Mouse (Mus musculus) bone marrow macrophage, adult 2 months (primary cell): ENCODE results near the gene Axdnd1. TPM values are rescaled to one million over a fixed set of nuclear protein-coding genes. Genes with fewer than 3 reads are reported as not detected.
"Not testable (repeated sequence)": the region's sequence is repeated elsewhere in the genome, so short reads cannot be mapped to it uniquely, and the experiment has no call there.

Experiments used
- H3K27ac ChIP-seq: 2 replicates; pipeline ENCODE4 v1.5.1; 2012; ENCODE audit warnings: low read depth, low read length; ENCODE audit not compliant: insufficient read depth
- H3K4me1 ChIP-seq: 2 replicates; pipeline ENCODE4 v1.6.1; 2012; ENCODE audit warnings: low read length; ENCODE audit not compliant: control insufficient read depth, insufficient read depth
- H3K4me3 ChIP-seq: 2 replicates; pipeline ENCODE4 v1.5.1; 2012; ENCODE audit warnings: mild to moderate bottlenecking, low read length, moderate library complexity; ENCODE audit not compliant: insufficient read depth
- CTCF ChIP-seq: IDR thresholded peaks from 2 replicates; pipeline ENCODE4 v1.5.1; 2012; ENCODE audit warnings: low read depth, mild to moderate bottlenecking, low read length, moderate library complexity
- POLR2A ChIP-seq: IDR thresholded peaks from 2 replicates; pipeline ENCODE4 v1.6.1; 2012; ENCODE audit warnings: mild to moderate bottlenecking, low read depth, low read length, borderline replicate concordance
- polyA plus RNA-seq: library from polyadenylated mRNA; stranded (reverse); fragments of >200 nt; gene quantifications from 2 replicates; pipeline ENCODE4 v1.2.4, GENCODE M21; 2012; ENCODE audit not compliant: missing spikeins, insufficient read depth, insufficient read length

Gene Axdnd1
- polyA plus RNA-seq, 1 experiment: 1.8 TPM

DNA sequence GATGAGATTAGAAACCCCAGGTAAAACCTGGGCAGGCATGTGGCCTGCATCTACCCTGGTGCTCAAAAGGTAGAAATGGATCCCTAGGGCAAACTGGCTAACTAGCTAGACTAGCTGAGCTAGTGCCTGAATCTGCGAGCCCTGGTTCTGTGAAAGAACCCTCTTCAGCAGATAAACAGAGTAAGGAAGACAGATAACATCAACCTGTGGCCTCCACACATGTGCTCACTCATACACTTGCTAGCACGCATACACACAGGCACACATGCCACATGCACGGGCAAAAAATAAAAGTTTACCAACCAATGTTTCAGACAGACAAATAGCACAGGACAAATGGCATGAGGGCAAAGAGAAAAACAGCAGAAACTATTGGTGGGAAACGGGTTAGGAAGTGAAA lies 70.5 kb downstream of the Axdnd1 start:
- no peak for TF ChIP-seq POLR2A
- TF ChIP-seq CTCF: no peak
- Histone ChIP-seq H3K4me3 (no peak overlapping the region), H3K27ac (no peak overlapping the region), H3K4me1 (no peaks in the 10 kb centered on the region)

DNA sequence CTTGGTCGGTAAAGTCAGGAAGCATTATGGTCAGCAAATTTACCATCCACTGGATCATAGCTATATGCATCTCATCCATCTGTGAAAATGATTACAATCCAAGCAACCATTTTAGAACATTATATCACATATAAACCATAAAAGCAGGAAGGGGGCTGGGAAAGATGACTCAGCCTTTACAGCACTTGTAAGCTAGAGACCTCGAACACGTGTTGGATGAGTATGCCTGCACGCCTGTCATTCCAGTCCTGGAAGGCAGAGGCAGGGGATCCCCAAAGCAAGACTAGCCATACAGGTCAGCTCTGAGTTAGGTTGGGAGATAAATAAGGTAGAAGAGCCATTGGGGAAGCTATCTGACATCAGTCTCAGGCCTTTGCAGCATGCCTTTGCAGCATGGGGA lies 71.9 kb downstream of the Axdnd1 start:
- no peak overlapping the region for H3K4me3 ChIP-seq
- H3K27ac ChIP-seq: no peak overlapping the region
- TF ChIP-seq CTCF (no peak), POLR2A (no peak)
- H3K4me1 ChIP-seq: no peaks in the 10 kb centered on the region

DNA sequence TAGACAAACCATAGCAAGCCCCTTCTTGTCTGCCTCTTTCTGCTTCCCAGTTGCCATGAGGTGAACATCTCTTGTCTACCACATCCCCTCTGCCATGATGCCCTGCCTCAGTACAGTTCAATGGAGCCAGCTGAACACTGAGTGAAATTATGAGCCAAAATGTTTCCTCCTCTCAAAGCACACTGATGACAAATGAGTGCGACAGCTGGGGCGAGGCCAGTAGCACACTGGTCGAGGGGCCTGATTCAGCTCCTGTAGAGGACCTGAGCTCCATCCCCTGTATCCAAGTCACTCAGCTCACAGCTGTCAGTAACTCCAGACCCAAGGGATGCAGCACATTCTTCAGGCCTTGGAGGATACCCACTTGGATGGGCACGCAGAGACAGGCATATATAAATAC lies 75.3 kb downstream of the Axdnd1 start:
- H3K4me1 ChIP-seq: no peaks in the 10 kb centered on the region
- TF ChIP-seq CTCF (no peak), POLR2A (no peak)
- H3K27ac ChIP-seq: no peak overlapping the region
- no peak overlapping the region for H3K4me3 ChIP-seq

DNA sequence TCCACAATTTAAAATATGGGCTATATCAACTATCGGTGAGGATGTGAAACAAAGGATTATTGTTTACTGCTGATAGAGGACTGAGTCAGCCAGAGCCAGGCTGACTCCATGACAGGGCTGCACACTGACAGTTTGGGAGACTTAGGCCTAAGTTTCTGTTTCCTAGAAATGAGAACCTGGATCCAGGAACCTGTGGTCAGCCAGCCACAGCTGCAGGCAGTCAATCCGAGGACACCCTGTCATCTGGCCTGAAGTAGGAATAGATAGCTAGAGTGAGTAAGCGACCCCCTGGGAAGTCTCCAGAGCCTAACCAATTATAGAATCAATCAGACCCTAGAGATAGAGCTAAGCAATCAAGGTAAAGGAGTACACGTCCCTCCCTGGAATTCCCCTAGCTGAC lies 76.5 kb downstream of the Axdnd1 start:
- Histone ChIP-seq H3K4me1 (no peaks in the 10 kb centered on the region), H3K4me3 (no peak overlapping the region), H3K27ac (no peak overlapping the region)
- TF ChIP-seq CTCF: no peak
- no peak for TF ChIP-seq POLR2A

DNA sequence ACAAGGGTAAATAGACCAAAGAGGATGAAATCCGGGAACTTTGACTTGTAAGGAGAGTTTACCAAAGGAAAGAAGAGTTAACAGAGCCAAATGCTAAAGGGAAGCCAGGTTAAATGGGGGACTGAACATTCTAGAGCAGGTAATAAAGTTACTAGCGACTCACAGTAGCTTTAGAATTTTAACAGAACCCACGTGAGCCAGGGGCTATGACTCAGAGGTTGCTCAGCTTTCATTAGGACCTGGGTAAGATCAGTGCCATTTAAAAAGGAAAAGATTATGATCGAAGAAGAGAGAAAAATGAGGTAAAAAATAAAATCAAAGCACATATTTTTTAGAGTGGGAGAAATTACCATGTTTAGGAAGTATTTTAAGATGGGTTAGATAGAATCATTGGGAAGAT lies 80.1 kb downstream of the Axdnd1 start:
- H3K27ac ChIP-seq: no peak overlapping the region
- no peak for TF ChIP-seq POLR2A
- no peak for TF ChIP-seq CTCF
- no peak overlapping the region for H3K4me3 ChIP-seq
- H3K4me1 ChIP-seq: no peaks in the 10 kb centered on the region

DNA sequence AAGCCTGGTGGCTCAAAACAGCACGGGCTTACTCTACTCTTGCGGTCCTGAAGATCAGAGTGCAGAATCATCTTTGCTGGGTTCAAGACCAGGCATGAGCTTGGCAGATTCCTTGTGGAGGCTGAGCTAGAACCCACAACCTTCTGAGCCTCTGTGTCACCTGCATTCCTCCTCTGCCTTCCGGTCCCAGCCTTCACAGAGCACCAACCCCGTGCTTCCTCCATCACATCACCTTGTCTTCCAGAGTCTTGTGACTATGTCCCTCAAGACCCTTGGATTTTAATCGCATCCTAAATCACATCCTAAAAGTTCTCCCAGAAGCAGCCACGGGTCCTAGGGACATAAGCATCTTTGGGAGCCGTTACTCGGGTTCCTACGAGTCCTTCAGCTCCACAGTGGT lies 97.8 kb downstream of the Axdnd1 start:
- Histone ChIP-seq H3K27ac (no peak overlapping the region), H3K4me1 (no peaks in the 10 kb centered on the region), H3K4me3 (no peak overlapping the region)
- no peak for TF ChIP-seq CTCF
- TF ChIP-seq POLR2A: no peak

DNA sequence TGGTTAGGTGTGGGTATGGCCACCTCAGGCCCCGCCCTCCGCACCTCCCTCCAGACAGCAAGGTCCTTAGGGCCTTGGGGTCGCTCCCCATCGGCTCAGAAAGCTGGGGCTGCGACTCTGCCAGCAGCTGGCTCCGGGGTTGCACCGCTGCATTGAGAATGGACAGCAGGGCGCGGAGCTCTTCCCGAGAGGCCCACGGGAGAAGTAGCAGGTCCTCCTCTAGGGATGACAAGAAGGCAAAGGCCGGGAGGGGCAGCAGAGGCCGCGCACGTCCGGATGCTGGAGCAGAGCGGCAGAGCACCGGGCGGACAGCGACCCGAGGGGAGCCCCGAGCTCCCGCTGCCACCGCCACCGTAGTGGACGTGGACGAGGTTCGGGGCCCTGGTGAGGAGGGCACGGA lies 110.3 kb downstream of the Axdnd1 start, which contains the start of gene Nphs2:
TSS of gene Nphs2 (plus strand) at position 98 of the 400 bp plus-strand sequence.
- no peak within 1 kb of the TSS for H3K4me3 ChIP-seq
- TF ChIP-seq POLR2A: no peak
- TF ChIP-seq CTCF: no peak
- H3K4me1 ChIP-seq: no peaks in the 10 kb centered on the region
- H3K27ac ChIP-seq: no peak within 1 kb of the TSS

DNA sequence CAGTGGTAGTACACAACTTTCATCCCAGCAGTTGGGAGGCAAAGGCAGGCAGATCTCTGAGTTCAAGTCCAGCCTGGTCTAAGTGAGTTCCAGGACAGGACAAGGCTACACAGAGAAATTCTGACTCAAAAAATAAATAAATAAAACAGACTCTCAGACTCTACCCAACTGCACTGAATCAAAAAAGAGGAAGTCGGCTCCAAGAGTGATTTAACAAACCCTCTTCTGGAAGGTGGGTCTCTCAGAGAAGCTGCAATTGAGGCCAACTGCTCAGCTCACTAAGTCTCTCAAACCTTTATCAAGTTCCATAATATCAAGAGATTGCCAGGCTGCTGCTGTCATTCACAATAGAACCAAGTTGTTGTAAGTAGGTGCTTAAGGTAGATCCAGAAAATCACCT lies 112.4 kb downstream of the Axdnd1 start:
- Histone ChIP-seq H3K4me1 (no peaks in the 10 kb centered on the region), H3K27ac (no peak overlapping the region)
- TF ChIP-seq POLR2A: no peak

DNA sequence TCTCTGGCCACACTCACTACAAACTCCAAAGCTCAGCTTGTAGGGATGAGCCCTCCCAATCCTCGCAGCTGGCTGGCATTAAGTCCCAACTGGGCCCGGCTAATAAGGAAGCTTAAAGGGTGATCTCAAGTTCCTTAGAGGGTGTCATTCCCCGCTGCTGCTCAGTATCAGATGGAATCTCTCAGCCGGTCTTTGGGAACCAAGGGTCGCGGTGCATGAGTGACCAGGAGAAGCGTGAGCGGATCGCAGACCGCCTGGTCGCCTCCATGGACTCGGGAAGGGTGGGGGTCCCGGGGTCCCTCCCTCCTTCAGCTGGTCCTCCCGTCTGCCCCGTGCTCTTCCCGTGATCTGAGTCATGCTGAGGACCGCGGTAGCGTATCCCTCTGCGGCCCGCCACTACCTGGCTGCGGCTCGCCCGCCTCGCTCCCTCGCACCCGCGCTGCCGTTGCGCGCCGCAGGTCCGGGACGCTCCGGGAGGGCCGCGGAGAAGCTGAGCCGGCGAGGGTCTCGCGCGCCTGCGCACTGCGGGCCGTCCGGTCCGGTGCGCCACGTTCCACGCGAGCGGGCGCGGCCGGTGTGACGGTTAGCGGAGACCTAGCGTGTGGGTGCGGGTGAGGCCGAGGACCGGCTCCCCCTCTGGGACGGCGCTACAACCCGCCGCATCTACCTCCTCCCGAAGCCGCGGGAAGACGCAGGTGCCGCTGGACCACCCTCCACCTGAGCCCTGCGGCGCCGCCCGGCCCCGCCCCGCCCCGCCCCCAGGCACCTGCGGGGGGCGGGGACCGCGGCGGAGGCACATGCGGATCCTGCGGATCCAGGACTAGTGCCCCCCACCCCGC lies 117.8 kb downstream of the Axdnd1 start, which contains the start of gene Tdrd5:
TSS of gene Tdrd5 (minus strand) at position 754 of the 839 bp plus-strand sequence.
- peak within 1 kb of the TSS; percentile 63 for H3K4me3 ChIP-seq
- H3K27ac ChIP-seq: no peak within 1 kb of the TSS
- TF ChIP-seq POLR2A (no peak), CTCF (no peak)
- H3K4me1 ChIP-seq: 0 out of 2 replicates have a peak, but pooled peaks cover 2% of the 10 kb centered on the region

More for the DNA sequence above, 112.4 kb downstream of the Axdnd1 start:
- no peak overlapping the region for H3K4me3 ChIP-seq

DNA sequence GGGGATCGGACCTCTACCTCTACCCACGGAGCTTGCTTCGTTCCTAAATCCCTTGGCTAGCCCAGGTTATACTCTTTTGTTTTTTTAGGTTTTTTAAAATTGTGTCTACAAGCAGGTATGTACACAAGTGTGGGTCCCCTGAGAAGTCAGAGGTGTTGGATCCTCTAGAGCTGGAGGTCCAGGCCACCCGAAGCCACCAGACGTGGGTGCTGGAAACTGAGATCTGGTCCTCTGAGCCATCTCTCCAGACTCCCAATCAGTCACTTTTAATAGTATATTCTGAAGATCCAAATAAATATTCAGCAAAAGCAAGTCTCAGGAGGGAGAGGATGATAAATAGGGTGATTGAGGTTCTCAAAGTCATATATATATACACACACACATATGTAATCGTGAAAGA lies 130.9 kb downstream of the Axdnd1 start:
- H3K27ac ChIP-seq: no peak overlapping the region
- no peak overlapping the region for H3K4me3 ChIP-seq
- no peaks in the 10 kb centered on the region for H3K4me1 ChIP-seq
- no peak for TF ChIP-seq CTCF
- TF ChIP-seq POLR2A: no peak

DNA sequence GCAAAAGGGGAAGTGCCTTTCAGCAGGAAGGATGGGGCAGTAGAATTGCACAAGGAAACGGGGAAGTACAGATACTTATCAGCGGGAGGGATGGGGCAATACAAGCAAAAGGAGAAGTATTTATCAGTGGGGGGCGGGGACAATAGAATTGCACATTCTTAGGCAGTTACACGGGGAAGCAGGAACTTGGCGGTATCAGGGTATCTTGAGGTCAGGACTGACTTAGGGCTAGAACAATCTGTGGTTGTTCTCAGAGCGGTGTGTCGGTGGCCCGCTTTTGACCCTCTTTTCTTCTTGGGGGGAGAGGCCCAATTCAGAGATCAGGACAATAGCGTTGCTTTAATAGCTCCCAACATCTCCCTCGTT lies 131.8 kb downstream of the Axdnd1 start:
- H3K27ac ChIP-seq, H3K4me1 ChIP-seq, H3K4me3 ChIP-seq: not testable (repeated sequence)
